Mouse (Mus musculus) limb, embryonic 14.5 days (tissue): ENCODE results near the gene Atad3a. TPM values are rescaled to one million over a fixed set of nuclear protein-coding genes. Genes with fewer than 3 reads are reported as not detected.
"Not testable (repeated sequence)": the region's sequence is repeated elsewhere in the genome, so short reads cannot be mapped to it uniquely, and the experiment has no call there.

Experiments used
- ATAC-seq: fragments of 200-750 bp; cut with Nextera tagmentation; 2 replicates; pipeline ENCODE4 v1.8.0; 2017; ENCODE audit warnings: low read depth, moderate number of reproducible peaks, moderate TSS enrichment; ENCODE audit not compliant: low FRiP score
- DNase-seq: peaks from one replicate; pipeline ENCODE4 v3.0.0-alpha.2; 2015; ENCODE audit warnings: low spot score
- H3K27ac ChIP-seq: fragments of 300-500 bp; sonication (generic); replicated peaks from 2 replicates; pipeline ENCODE4 v1.5.1; 2014; ENCODE audit warnings: low read depth, mild to moderate bottlenecking, low read length, moderate library complexity, mixed read lengths
- H3K27me3 ChIP-seq: fragments of 300-500 bp; sonication (generic); 2 replicates; pipeline ENCODE4 v1.6.1; 2014; ENCODE audit warnings: low read length, mixed read lengths; ENCODE audit not compliant: control insufficient read depth, insufficient read depth
- H3K36me3 ChIP-seq: fragments of 300-500 bp; sonication (generic); 2 replicates; pipeline ENCODE4 v1.6.1; 2014; ENCODE audit warnings: mild to moderate bottlenecking, low read length, moderate library complexity, mixed read lengths; ENCODE audit not compliant: control insufficient read depth, insufficient read depth
- H3K4me1 ChIP-seq: fragments of 300-500 bp; sonication (generic); 2 replicates; pipeline ENCODE4 v1.6.1; 2014; ENCODE audit warnings: antibody characterized with exemption, low read length, mixed read lengths; ENCODE audit not compliant: control insufficient read depth, insufficient read depth
- H3K4me2 ChIP-seq: fragments of 300-500 bp; sonication (generic); replicated peaks from 2 replicates; pipeline ENCODE4 v1.6.1; 2014; ENCODE audit warnings: low read depth, mild to moderate bottlenecking, low read length, moderate library complexity; ENCODE audit not compliant: severe bottlenecking
- H3K4me3 ChIP-seq: fragments of 300-500 bp; sonication (generic); replicated peaks from 2 replicates; pipeline ENCODE4 v1.5.1; 2014; ENCODE audit warnings: low read length
- H3K9ac ChIP-seq: fragments of 300-500 bp; sonication (generic); 2 replicates; pipeline ENCODE4 v1.6.1; 2014; ENCODE audit warnings: mild to moderate bottlenecking, low read depth, low read length, moderate library complexity; ENCODE audit not compliant: severe bottlenecking
- H3K9me3 ChIP-seq: fragments of 300-500 bp; sonication (generic); 2 replicates; pipeline ENCODE4 v1.6.1; 2016; ENCODE audit warnings: low read length; ENCODE audit not compliant: control insufficient read depth
- POLR2A ChIP-seq: fragments of 200-500 bp; IDR thresholded peaks from 2 replicates; pipeline ENCODE4 v1.8.0; 2012; ENCODE audit warnings: inconsistent platforms, mild to moderate bottlenecking, moderate library complexity, borderline replicate concordance; ENCODE audit not compliant: insufficient read depth, insufficient read length; ENCODE audit errors: extremely low read depth
- WGBS: fragments of 180-500 bp; shearing (Covaris S2); extraction: QIAGEN DNeasy Blood & Tissue Kit; methylation state at CpG from one replicate; pipeline ENCODE4 v1.1.7; 2014; 5-methylcytosine and 5-hydroxymethylcytosine counted together
- polyA plus RNA-seq, 2 experiments: library from polyadenylated mRNA; depleted of rRNA in 1 of 2; stranded (reverse) in 1 of 2; unstranded in 1 of 2; fragments of >200 nt; fragmentation: Nextera tagmentation in 1 of 2; extraction: Ambion mirVana in 1 of 2; gene quantifications; 2 replicates each; pipeline versions ENCODE4 v1.2.1 to v1.2.3; 2012 to 2014

The Atad3a gene
- polyA plus RNA-seq, 2 experiments, result 84.8 to 117 TPM

GRCm38 (mm10) chr4:155744474-155744873, 16.4 kb downstream of the Atad3a start:
- Histone ChIP-seq H3K4me3 (no peak overlapping the region), H3K27me3 (no peaks in the 10 kb centered on the region), H3K9ac (no peak overlapping the region), H3K4me2 (no peak overlapping the region), H3K27ac (no peak overlapping the region), H3K9me3 (no peaks in the 10 kb centered on the region), H3K36me3 (peaks cover 98% of the 10 kb centered on the region), H3K4me1 (no peaks in the 10 kb centered on the region)
- ATAC-seq, result no peak
- TF ChIP-seq POLR2A, result no peak
- WGBS, result 94% methylated on average over 8 of the region's 8 CpGs
- no peak for DNase-seq

GRCm38 (mm10) chr4:155742684-155743083, 18.2 kb downstream of the Atad3a start:
- no peak for TF ChIP-seq POLR2A
- no peak overlapping the region for H3K4me2 ChIP-seq
- no peak overlapping the region for H3K27ac ChIP-seq
- no peaks in the 10 kb centered on the region for H3K9me3 ChIP-seq
- no peak overlapping the region for H3K9ac ChIP-seq
- H3K27me3 ChIP-seq, result no peaks in the 10 kb centered on the region
- no peak for ATAC-seq
- DNase-seq, result no peak
- H3K4me3 ChIP-seq, result no peak overlapping the region
- no peaks in the 10 kb centered on the region for H3K4me1 ChIP-seq
- 86% methylated on average over 5 of the region's 5 CpGs for WGBS
- H3K36me3 ChIP-seq, result peaks cover 85% of the 10 kb centered on the region

- not testable (repeated sequence) for ATAC-seq
- 82% methylated on average over 10 of the region's 10 CpGs for WGBS
Measured at GRCm38 (mm10) chr4:155740681-155741080, 20.2 kb downstream of the Atad3a start.

DNA sequence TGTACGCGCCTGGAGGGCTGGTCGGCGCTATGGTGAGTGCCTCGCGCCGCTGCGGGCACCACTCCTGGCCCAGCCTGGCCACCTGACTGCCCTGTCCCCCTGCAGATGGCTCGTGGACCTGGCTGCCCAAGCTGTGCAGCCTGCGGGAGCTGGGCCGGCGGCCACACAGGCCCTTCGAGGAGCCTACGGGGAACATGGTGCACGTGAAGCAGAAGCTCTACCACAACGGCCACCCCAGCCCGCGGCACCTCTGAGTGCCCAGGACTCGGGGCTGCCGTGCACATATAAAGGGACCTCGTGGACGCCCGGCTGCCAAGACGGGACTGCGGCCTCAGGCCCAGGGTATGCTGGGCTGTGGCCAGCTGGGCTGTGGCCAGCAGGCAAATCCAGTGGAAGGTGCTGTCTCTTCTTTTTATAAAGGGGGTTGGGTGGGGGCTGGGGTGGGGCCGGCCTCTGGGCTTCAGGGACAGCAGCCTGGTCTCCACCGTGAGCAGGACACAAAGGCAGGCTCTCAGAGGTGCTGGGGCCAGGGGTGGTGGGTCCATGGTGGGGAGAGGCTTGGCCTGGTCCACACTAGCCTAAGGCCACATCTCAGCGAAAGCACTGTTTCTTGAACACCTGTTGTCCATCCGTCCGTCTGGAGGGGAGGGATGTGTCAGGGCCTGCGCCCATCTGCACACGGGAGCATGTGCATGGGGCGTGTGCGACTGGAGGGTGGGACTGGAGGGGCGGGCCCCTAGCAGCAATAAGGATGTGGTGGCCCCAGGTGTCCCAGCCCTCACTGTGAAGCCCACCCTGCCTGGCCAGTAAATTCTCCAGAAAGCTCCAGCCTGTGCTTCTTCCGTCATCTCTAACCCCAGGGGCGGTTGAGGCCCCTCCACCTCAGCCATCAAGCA, 20.9 kb downstream of the Atad3a start:
- Histone ChIP-seq H3K4me2 (no peak overlapping the region), H3K27ac (no peak overlapping the region), H3K9me3 (no peaks in the 10 kb centered on the region), H3K9ac (no peak overlapping the region), H3K36me3 (peaks cover 65% of the 10 kb centered on the region), H3K4me1 (peaks cover 7% of the 10 kb centered on the region), H3K27me3 (no peaks in the 10 kb centered on the region), H3K4me3 (no peak overlapping the region)
- ATAC-seq (no peak), DNase-seq (no peak)
- no peak for TF ChIP-seq POLR2A
- WGBS, result 80% methylated on average over 37 of the region's 37 CpGs

More at GRCm38 (mm10) chr4:155740681-155741080, 20.2 kb downstream of the Atad3a start:
- not testable (repeated sequence) for DNase-seq, H3K9ac ChIP-seq, H3K9me3 ChIP-seq, H3K4me1 ChIP-seq, H3K4me2 ChIP-seq, H3K4me3 ChIP-seq, H3K27ac ChIP-seq, H3K27me3 ChIP-seq
- H3K36me3 ChIP-seq, result peaks cover 72% of the 10 kb centered on the region

- TF ChIP-seq POLR2A, result no peak
- H3K27ac ChIP-seq, result no peak overlapping the region
- H3K36me3 ChIP-seq, result peaks cover 56% of the 10 kb centered on the region
- peaks cover 7% of the 10 kb centered on the region for H3K4me1 ChIP-seq
- WGBS, result 81% methylated on average over 6 of the region's 6 CpGs
- ATAC-seq, result no peak
- no peak overlapping the region for H3K4me2 ChIP-seq
- H3K9me3 ChIP-seq, result no peaks in the 10 kb centered on the region
- no peak overlapping the region for H3K4me3 ChIP-seq
- no peak for DNase-seq
- H3K27me3 ChIP-seq, result no peaks in the 10 kb centered on the region
- H3K9ac ChIP-seq, result no peak overlapping the region
Measured at GRCm38 (mm10) chr4:155739152-155739551, 21.7 kb downstream of the Atad3a start.
